Mouse (Mus musculus) heart, embryonic 10.5 days (tissue): Measurements from ENCODE around the gene Sgpp1. TPM values are rescaled to one million over a fixed set of nuclear protein-coding genes. Genes with fewer than 3 reads are reported as not detected.

ENCODE experiments used
- DNase-seq: peaks from one replicate; pipeline ENCODE4 v3.0.0-alpha.2; 2017; ENCODE audit warnings: low spot score
- H3K27ac ChIP-seq: fragments of 300-500 bp; sonication (generic); 2 replicates; pipeline ENCODE4 v1.5.1; 2016; ENCODE audit warnings: mild to moderate bottlenecking
- H3K27me3 ChIP-seq: fragments of 300-500 bp; sonication (generic); 2 replicates; pipeline ENCODE4 v1.6.1; 2016; ENCODE audit warnings: mild to moderate bottlenecking; ENCODE audit not compliant: poor library complexity, insufficient read depth, severe bottlenecking
- H3K36me3 ChIP-seq: fragments of 300-500 bp; sonication (generic); 2 replicates; pipeline ENCODE4 v1.6.1; 2016; ENCODE audit warnings: mild to moderate bottlenecking, moderate library complexity
- H3K4me1 ChIP-seq: fragments of 300-500 bp; sonication (generic); 2 replicates; pipeline ENCODE4 v1.6.1; 2016; ENCODE audit warnings: mild to moderate bottlenecking
- H3K4me3 ChIP-seq: fragments of 300-500 bp; sonication (generic); 2 replicates; pipeline ENCODE4 v1.5.1; 2016; ENCODE audit warnings: mild to moderate bottlenecking, moderate library complexity
- H3K9me3 ChIP-seq: fragments of 300-500 bp; sonication (generic); 2 replicates; pipeline ENCODE4 v1.6.1; 2016; ENCODE audit warnings: mild to moderate bottlenecking, moderate library complexity
- WGBS: fragments of 180-500 bp; shearing (Covaris S2); methylation state at CpG from one replicate; pipeline ENCODE4 v1.1.7; 2016; 5-methylcytosine and 5-hydroxymethylcytosine counted together
- polyA plus RNA-seq: library from polyadenylated mRNA; unstranded; fragments of >200 nt; fragmentation: Nextera tagmentation; extraction: Ambion mirVana; gene quantifications from 2 replicates; pipeline ENCODE4 v1.2.1, GENCODE M21; 2016

The Sgpp1 gene
- polyA plus RNA-seq, 1 experiment from 2014 or later, result 13.5 TPM

DNA sequence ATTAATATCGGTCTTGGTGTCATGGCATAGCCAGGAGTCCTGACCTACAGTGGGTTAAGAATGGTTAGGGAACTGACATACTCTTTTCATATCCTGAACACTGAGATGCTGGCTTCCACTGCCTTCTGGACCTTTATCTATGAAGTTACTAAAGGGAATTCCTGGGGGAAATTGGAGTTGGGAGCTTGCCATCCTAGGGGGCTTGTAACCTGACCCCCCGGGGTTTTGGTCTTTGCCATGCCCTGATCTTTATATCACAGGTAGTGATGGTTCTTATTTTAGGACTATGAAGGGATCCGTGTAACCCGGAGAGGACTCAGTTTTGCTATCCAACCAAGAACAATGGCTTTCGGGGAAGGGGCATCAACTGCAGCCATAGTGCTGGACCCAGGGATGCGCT is 64.9 kb downstream of the Sgpp1 start:
- Histone ChIP-seq H3K4me1 (peaks cover 14% of the 10 kb centered on the region), H3K36me3 (0 out of 2 replicates have a peak, but pooled peaks cover 2% of the 10 kb centered on the region), H3K27ac (peak overlapping the region; percentile 94), H3K9me3 (no peaks in the 10 kb centered on the region), H3K4me3 (peak overlapping the region; percentile 81), H3K27me3 (no peaks in the 10 kb centered on the region)
- 89% methylated on average over 6 of the region's 6 CpGs for WGBS
- no peak for DNase-seq

GRCm38 (mm10) chr12:75669258-75670106 is 66.0 kb downstream of the Sgpp1 start, which contains the start of gene Wdr89:
TSS of gene Wdr89 (minus strand) at chr12:75669537.
- no peaks in the 10 kb centered on the region for H3K36me3 ChIP-seq
- peak within 1 kb of the TSS; percentile 94 for H3K27ac ChIP-seq
- H3K4me3 ChIP-seq, result peak within 1 kb of the TSS; percentile 81
- WGBS, result under 1% methylated on average over 55 of the region's 55 CpGs
- no peaks in the 10 kb centered on the region for H3K9me3 ChIP-seq
- no peaks in the 10 kb centered on the region for H3K27me3 ChIP-seq
- peaks cover 14% of the 10 kb centered on the region for H3K4me1 ChIP-seq
- DNase-seq, result peak; percentile 100

DNA sequence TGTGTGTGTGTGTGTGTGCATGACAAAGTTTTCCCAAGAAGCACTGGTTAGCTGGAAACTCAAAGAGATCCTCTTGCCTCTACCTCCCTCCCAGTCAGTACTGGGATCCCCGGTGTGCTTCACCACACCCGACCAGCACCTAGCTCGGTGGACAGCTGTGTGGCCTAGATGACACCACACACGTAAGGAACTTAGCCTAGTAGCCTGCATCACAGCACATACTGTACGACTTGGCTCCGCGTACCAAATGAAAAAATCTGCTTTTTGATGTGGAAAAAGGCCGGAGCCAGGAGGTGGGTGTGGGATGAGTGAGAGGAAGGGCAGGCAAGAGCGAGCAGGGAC is 66.6 kb downstream of the Sgpp1 start:
- Histone ChIP-seq H3K27ac (peak overlapping the region; percentile 94), H3K4me1 (peaks cover 14% of the 10 kb centered on the region), H3K9me3 (no peaks in the 10 kb centered on the region), H3K36me3 (no peaks in the 10 kb centered on the region), H3K4me3 (peak overlapping the region; percentile 81), H3K27me3 (no peaks in the 10 kb centered on the region)
- 1% methylated on average over 9 of the region's 9 CpGs for WGBS
- DNase-seq, result no peak

DNA sequence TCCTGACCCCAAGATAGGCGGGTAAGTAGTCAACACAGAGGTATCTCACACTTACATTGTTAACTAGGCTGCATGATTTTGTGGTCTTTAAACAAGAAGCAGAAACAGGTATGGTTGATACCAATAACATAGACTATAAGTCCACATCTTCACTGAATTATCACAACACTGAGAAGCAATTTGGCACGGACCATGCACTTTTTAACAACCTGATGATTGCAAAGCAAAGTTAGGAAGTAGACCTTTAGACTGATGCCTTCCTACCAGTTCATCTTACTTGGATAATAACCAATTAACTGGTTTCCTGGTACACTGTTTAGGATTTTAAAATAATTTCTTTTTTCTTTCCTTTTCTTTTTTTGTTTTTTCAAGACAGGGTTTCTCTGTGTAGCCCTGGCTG is 67.3 kb downstream of the Sgpp1 start:
- H3K4me3 ChIP-seq, result peak overlapping the region; percentile 81; the same call in 1 of the 2 replicates
- no peak overlapping the region for H3K27ac ChIP-seq
- no peaks in the 10 kb centered on the region for H3K36me3 ChIP-seq
- H3K4me1 ChIP-seq, result peaks cover 14% of the 10 kb centered on the region
- H3K9me3 ChIP-seq, result no peaks in the 10 kb centered on the region
- no peaks in the 10 kb centered on the region for H3K27me3 ChIP-seq
- no peak for DNase-seq
- 87% methylated on average over 2 of the region's 2 CpGs for WGBS

GRCm38 (mm10) chr12:75666939-75667338 is 68.6 kb downstream of the Sgpp1 start:
- Histone ChIP-seq H3K27ac (no peak overlapping the region), H3K27me3 (no peaks in the 10 kb centered on the region), H3K9me3 (no peaks in the 10 kb centered on the region), H3K36me3 (no peaks in the 10 kb centered on the region), H3K4me3 (no peak overlapping the region), H3K4me1 (peaks cover 14% of the 10 kb centered on the region)
- DNase-seq, result no peak

GRCm38 (mm10) chr12:75664516-75664810 is 71.1 kb downstream of the Sgpp1 start:
- H3K4me1 ChIP-seq, result 0 out of 2 replicates have a peak, but pooled peaks cover 5% of the 10 kb centered on the region
- no peak for DNase-seq
- no peaks in the 10 kb centered on the region for H3K9me3 ChIP-seq
- no peak overlapping the region for H3K27ac ChIP-seq
- H3K27me3 ChIP-seq, result no peaks in the 10 kb centered on the region
- H3K36me3 ChIP-seq, result no peaks in the 10 kb centered on the region
- no peak overlapping the region for H3K4me3 ChIP-seq
- 40% methylated on average over 6 of the region's 6 CpGs for WGBS

Other genes with a start within 250 kb of the Sgpp1 start
- 8.8 and 9.4 TPM in 2 replicates for gene Ppp2r5e, start 139.5 kb downstream of the Sgpp1 start, polyA plus RNA-seq
- gene Wdr89, start 66.2 kb downstream of the Sgpp1 start, polyA plus RNA-seq, result 11.8 and 13.1 TPM in 2 replicates
- gene Syne2, start 82.4 kb upstream of the Sgpp1 start, polyA plus RNA-seq, result 62.4 and 67.6 TPM in 2 replicates